Mouse (Mus musculus): ENCODE measurements around the gene Camk2n1.

GRCm38 (mm10) chr4:138440062-138440461 is 14.1 kb upstream of the Camk2n1 start:
- no peak for TF ChIP-seq POLR2A (IDR thresholded peaks at IDR 0.05; ENCODE audit: borderline replicate concordance, control insufficient read depth, low read depth, low read length)
- no peak for TF ChIP-seq CTCF (IDR thresholded peaks at IDR 0.05; ENCODE audit: control insufficient read depth, insufficient read depth, low read length)
